Mouse (Mus musculus) embryonic stem cell, embryonic (primary cell): ENCODE measurements at regions not wholly inside any gene's neighbourhood (a gene's known extent, or its start where the extent isn't known, plus 50 kb on each side); places are given as distances from the start of the nearest gene placed in this dataset.

Experiments
- CTCF ChIA-PET, 4 experiments: fragments of 300-600 bp in 2 of 4; fragments of 350-600 bp in 2 of 4; sonication (Branson Sonifier 250); formaldehyde crosslinking; loops; one replicate each; lab custom pipeline; 2022; ENCODE audit warnings: inconsistent platforms in 2 of 4; lab: Charles Lee
- POLR2A ChIA-PET, 4 experiments: fragments of 300-600 bp in 2 of 4; fragments of 350-600 bp in 2 of 4; sonication (Branson Sonifier 250); formaldehyde crosslinking; loops; one replicate each; lab custom pipeline; 2022; ENCODE audit warnings: antibody characterized with exemption in 4 of 4, inconsistent platforms in 1 of 4; lab: Charles Lee

GRCm38 (mm10) chr10:96545761-96546388 lies 70.9 kb upstream of the Btg1 start:
- CTCF ChIA-PET = no interaction called here
- POLR2A ChIA-PET = interaction anchor here in 2 of 4 experiments (0.6 to 3.0 kb wide), 4 partner anchors 71 to 438 kb away, joined by 4 to 11 read pairs (median 5); partner anchors contain the start of gene Btg1 (in 2 of the 2)

GRCm38 (mm10) chr10:96549651-96550050 lies 67.2 kb upstream of the Btg1 start:
- CTCF ChIA-PET = no interaction called here
- POLR2A ChIA-PET = no interaction called here

- POLR2A ChIA-PET = interaction anchor here in 1 of 4 experiments (1.5 kb wide), 1 partner anchor 66 kb away, joined by 5 read pairs; the partner anchor contains the start of gene Btg1
- CTCF ChIA-PET = no interaction called here
Observed at GRCm38 (mm10) chr10:96550266-96550665, 66.5 kb upstream of the Btg1 start.

GRCm38 (mm10) chr10:96557336-96557735 lies 59.5 kb upstream of the Btg1 start:
- ChIA-PET CTCF (no interaction called here), POLR2A (interaction anchor here in 2 of 4 experiments (0.9 to 2.4 kb wide), 2 partner anchors 59 to 60 kb away, joined by 11 to 16 read pairs; partner anchors contain the start of gene Btg1 (in 2 of the 2))

GRCm38 (mm10) chr10:96565343-96565742 lies 51.5 kb upstream of the Btg1 start:
- CTCF ChIA-PET = no interaction called here
- POLR2A ChIA-PET = interaction anchor here in 1 of 4 experiments (2.4 kb wide), 1 partner anchor 52 kb away, joined by 9 read pairs; the partner anchor contains the start of gene Btg1
